Mouse (Mus musculus) CH12.LX (cell line): ENCODE results near the gene Imp4.

Experiments
- CHD2 ChIP-seq: IDR thresholded peaks from 2 replicates; pipeline ENCODE4 v1.6.1; 2011; ENCODE audit warnings: low read length, improper control_type of control experiment
- CTCF ChIP-seq, 2 experiments: IDR thresholded peaks in 1 of 2; conservative IDR thresholded peaks in 1 of 2; 2 replicates each; pipeline ENCODE4 v1.5.1; 2011 to 2012; ENCODE audit warnings: low read depth in 2 of 2, low read length in 2 of 2, improper control_type of control experiment in 1 of 2, inconsistent platforms in 1 of 2, mild to moderate bottlenecking in 1 of 2, moderate library complexity in 1 of 2
- ELF1 ChIP-seq: IDR thresholded peaks from 2 replicates; pipeline ENCODE4 v1.6.1; 2014; ENCODE audit warnings: low read depth, mild to moderate bottlenecking, inconsistent platforms, low read length, improper control_type of control experiment
- EP300 ChIP-seq: IDR thresholded peaks from 2 replicates; pipeline ENCODE4 v1.6.1; 2011; ENCODE audit warnings: low read length, improper control_type of control experiment
- HCFC1 ChIP-seq: IDR thresholded peaks from 2 replicates; pipeline ENCODE4 v1.6.1; 2012; ENCODE audit warnings: low read depth, mild to moderate bottlenecking, inconsistent platforms, low read length, improper control_type of control experiment
- JUN ChIP-seq: IDR thresholded peaks from 2 replicates; pipeline ENCODE4 v1.6.1; 2011; ENCODE audit warnings: low read depth, mild to moderate bottlenecking, low read length, improper control_type of control experiment, moderate library complexity; ENCODE audit not compliant: insufficient read depth
- KAT2A ChIP-seq: IDR thresholded peaks from 2 replicates; pipeline ENCODE4 v1.6.1; 2012; ENCODE audit warnings: low read length, improper control_type of control experiment, inconsistent platforms; ENCODE audit not compliant: insufficient replicate concordance
- MEF2A ChIP-seq: IDR thresholded peaks from 2 replicates; pipeline ENCODE4 v1.6.1; 2014; ENCODE audit warnings: low read depth, mild to moderate bottlenecking, inconsistent platforms, low read length, improper control_type of control experiment, borderline replicate concordance
- MYC ChIP-seq: IDR thresholded peaks from 2 replicates; pipeline ENCODE4 v1.6.1; 2011; ENCODE audit warnings: low read depth, mild to moderate bottlenecking, improper control_type of control experiment, low read length
- POLR2A ChIP-seq: IDR thresholded peaks from 2 replicates; pipeline ENCODE4 v1.6.1; 2011; ENCODE audit warnings: low read depth, mild to moderate bottlenecking, improper control_type of control experiment, low read length
- TCF12 ChIP-seq: IDR thresholded peaks from 2 replicates; pipeline ENCODE4 v1.6.1; 2014; ENCODE audit warnings: low read depth, mild to moderate bottlenecking, inconsistent platforms, low read length, improper control_type of control experiment

GRCm38 (mm10) chr1:34432776-34433481 lies 6.7 kb upstream of the Imp4 start:
- TF ChIP-seq POLR2A (no peak), CTCF (conservative IDR thresholded peaks at IDR 0.05 in 1 of 2, IDR thresholded peaks at IDR 0.05 in 1 of 2; ENCODE audit: low read depth in 2 of 2, low read length in 2 of 2) (no peak), HCFC1 (no peak), JUN (no peak), CHD2 (no peak), MYC (no peak), ELF1 (no peak), TCF12 (no peak), EP300 (no peak), KAT2A (no peak), MEF2A (no peak)
